In genomic region chr6:82091773-82092172, GRCm38 (mm10) we compare ENCODE assay signal across 8 mouse cellular contexts. TPM values are rescaled to one million over a fixed set of nuclear protein-coding genes. Genes with fewer than 3 reads are reported as not detected.
A peak's percentile ranks its signal among the peaks of the same experiment; 100 is the strongest.
DNase-seq lines count a peak whose midpoint lies in the region; ATAC-seq and TF ChIP-seq lines count a peak whose summit lies in the region.

No protein-coding gene starts in this region.

- H3K4me1 ChIP-seq in heart, postnatal 0 days (ENCODE audit: control insufficient read depth, insufficient read depth) = no peaks in the 10 kb centered on the region

- H3K36me3 ChIP-seq in heart, postnatal 0 days (replicated peaks; ENCODE audit: control insufficient read depth, insufficient read depth, low read length) = no peaks in the 10 kb centered on the region

- H3K9ac ChIP-seq in heart, postnatal 0 days (replicated peaks; ENCODE audit: low read depth, low read length) = no peak overlapping the region

- 18% methylated on average over 28 of the region's 28 CpGs for WGBS in heart, postnatal 0 days

- H3K27ac ChIP-seq in heart, postnatal 0 days (ENCODE audit: low read depth) = no peak overlapping the region

- no peak for TF ChIP-seq EP300 in heart, postnatal 0 days (IDR thresholded peaks at IDR 0.05; ENCODE audit: low read depth)

- TF ChIP-seq CTCF in heart, postnatal 0 days (IDR thresholded peaks at IDR 0.05; ENCODE audit: low read depth) = no peak

- H3K9me3 ChIP-seq in heart, postnatal 0 days (replicated peaks; ENCODE audit: control insufficient read depth, low read length) = no peaks in the 10 kb centered on the region

- peaks cover 7% of the 10 kb centered on the region; the same call in 1 of the 2 replicates for H3K27me3 ChIP-seq in heart, postnatal 0 days (ENCODE audit: control insufficient read depth, insufficient read depth, low read length)

- intact Hi-C loops in left cerebral cortex, postnatal 10 days (cut with DNase I) = no loop called here
- intact Hi-C loops in left cerebral cortex, postnatal 4 days (cut with DNase I) = no loop called here

- peak; percentile 11 to 20 for DNase-seq in left cerebral cortex, postnatal 10 days (ENCODE audit: extremely low spot score in 1 of 2, low spot score in 2 of 2)
- DNase-seq in left cerebral cortex, adult 9 months (ENCODE audit: low spot score in 2 of 2) = no peak
- DNase-seq in brain, adult 2 months (ENCODE audit: low read depth, low spot score) = peak; percentile 10
- DNase-seq in heart, postnatal 0 days (ENCODE audit: low spot score) = no peak
- DNase-seq in mesoderm, embryonic 11.5 days (ENCODE audit: low read depth, low spot score) = peak; percentile 31
- DNase-seq in thymus, postnatal 36 days = no peak
- no peak for DNase-seq in T-cell, adult 2 months (ENCODE audit: low spot score)
- DNase-seq in left cerebral cortex, postnatal 4 days = no peak

- peak overlapping the region; percentile 39 for H3K4me2 ChIP-seq in heart, postnatal 0 days (ENCODE audit: low read depth, low read length)

- ATAC-seq in heart, postnatal 0 days (ENCODE audit: insufficient read depth, low read depth) = no peak

- peak overlapping the region; percentile 23 for H3K4me3 ChIP-seq in heart, postnatal 0 days (ENCODE audit: low read depth, low read length)

RNA-seq across cellular contexts. Expression of gene Eva1a, which starts 50.9 kb away (rescaled TPM):
- total RNA-seq in left cerebral cortex, postnatal 10 days (2021) = 1 to 10 TPM; 6.8 to 9.0 TPM
- total RNA-seq in heart, postnatal 0 days (2014; rRNA removed; ENCODE audit: low replicate concordance) = 5.2 and 6.6 TPM in 2 replicates
- polyA plus RNA-seq in heart, postnatal 0 days (2015; fragmentation: Nextera tagmentation; extraction: Ambion mirVana) = 3.8 and 4.2 TPM in 2 replicates
- total RNA-seq in left cerebral cortex, postnatal 4 days (2021) = 1 to 10 TPM; 2.3 to 2.9 TPM

Comparison
In these comparisons a context has a peak if more than half of its experiments do, and no peak if none do; other contexts are left out.
1. DNase-seq: peak in left cerebral cortex, postnatal 10 days (2 of 2), brain, adult 2 months (single experiment) and mesoderm, embryonic 11.5 days (single experiment); none in left cerebral cortex, adult 9 months (0 of 2), heart, postnatal 0 days (single experiment), thymus, postnatal 36 days (0 of 2), T-cell, adult 2 months (single experiment) and left cerebral cortex, postnatal 4 days (single experiment).